Mouse (Mus musculus) forebrain, embryonic 15.5 days (tissue): ENCODE measurements at regions not wholly inside any gene's neighbourhood (a gene's known extent, or its start where the extent isn't known, plus 50 kb on each side); places are given as distances from the start of the nearest gene placed in this dataset.

ENCODE experiments used
- ATAC-seq: fragments of 200-750 bp; cut with Nextera tagmentation; replicated peaks from 2 replicates; pipeline ENCODE4 v1.8.0; 2017; ENCODE audit warnings: mild to moderate bottlenecking, moderate TSS enrichment, moderate library complexity
- H3K27ac ChIP-seq: fragments of 300-500 bp; sonication (generic); replicated peaks from 2 replicates; pipeline ENCODE4 v1.5.1; 2015; ENCODE audit warnings: mild to moderate bottlenecking, inconsistent platforms
- H3K27me3 ChIP-seq: fragments of 300-500 bp; sonication (generic); 2 replicates; pipeline ENCODE4 v1.6.1; 2015; ENCODE audit warnings: inconsistent platforms
- H3K36me3 ChIP-seq: fragments of 300-500 bp; sonication (generic); 2 replicates; pipeline ENCODE4 v1.6.1; 2015; ENCODE audit warnings: mild to moderate bottlenecking, inconsistent platforms
- H3K4me1 ChIP-seq: fragments of 300-500 bp; sonication (generic); 2 replicates; pipeline ENCODE4 v1.6.1; 2015; ENCODE audit warnings: inconsistent platforms
- H3K4me2 ChIP-seq: fragments of 300-500 bp; sonication (generic); replicated peaks from 2 replicates; pipeline ENCODE4 v1.6.1; 2015; ENCODE audit warnings: mild to moderate bottlenecking, inconsistent platforms
- H3K4me3 ChIP-seq: fragments of 300-500 bp; sonication (generic); 2 replicates; pipeline ENCODE4 v1.5.1; 2015; ENCODE audit warnings: mild to moderate bottlenecking, inconsistent platforms
- H3K9ac ChIP-seq: fragments of 300-500 bp; sonication (generic); replicated peaks from 2 replicates; pipeline ENCODE4 v1.6.1; 2015; ENCODE audit warnings: mild to moderate bottlenecking, inconsistent platforms
- H3K9me3 ChIP-seq: fragments of 300-500 bp; sonication (generic); 2 replicates; pipeline ENCODE4 v1.6.1; 2016; ENCODE audit warnings: inconsistent platforms
- WGBS: fragments of 180-500 bp; shearing (Covaris S2); methylation state at CpG from one replicate; pipeline ENCODE4 v1.1.7; 2015; ENCODE audit warnings: mixed read lengths; 5-methylcytosine and 5-hydroxymethylcytosine counted together

DNA sequence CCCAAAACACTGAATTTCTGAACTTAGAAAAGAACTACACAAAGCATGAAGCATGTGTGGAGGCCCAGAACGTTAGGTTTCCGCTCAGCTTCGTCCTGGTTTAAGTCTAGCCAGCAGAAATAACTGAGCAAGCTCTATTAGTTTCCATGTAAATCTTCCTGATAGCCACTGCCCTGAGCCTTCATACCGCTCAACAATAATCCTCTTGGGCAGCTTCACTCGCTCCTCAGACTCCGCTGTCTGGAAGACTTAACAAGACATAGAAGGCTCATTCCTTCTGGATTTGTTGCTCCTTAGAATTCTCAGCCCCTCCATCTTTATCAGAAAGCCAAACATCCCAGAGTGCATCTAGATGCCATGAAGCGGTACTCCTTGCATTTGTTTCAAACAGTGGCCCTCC, 249.3 kb upstream of the Hnrnpa3 start:
- Histone ChIP-seq H3K4me1 (peaks cover 32% of the 10 kb centered on the region), H3K27ac (no peak overlapping the region), H3K9me3 (no peaks in the 10 kb centered on the region), H3K9ac (no peak overlapping the region), H3K4me2 (no peak overlapping the region), H3K27me3 (no peaks in the 10 kb centered on the region), H3K36me3 (no peaks in the 10 kb centered on the region), H3K4me3 (no peak overlapping the region)
- WGBS: 89% methylated on average over 7 of the region's 7 CpGs
- no peak for ATAC-seq

DNA sequence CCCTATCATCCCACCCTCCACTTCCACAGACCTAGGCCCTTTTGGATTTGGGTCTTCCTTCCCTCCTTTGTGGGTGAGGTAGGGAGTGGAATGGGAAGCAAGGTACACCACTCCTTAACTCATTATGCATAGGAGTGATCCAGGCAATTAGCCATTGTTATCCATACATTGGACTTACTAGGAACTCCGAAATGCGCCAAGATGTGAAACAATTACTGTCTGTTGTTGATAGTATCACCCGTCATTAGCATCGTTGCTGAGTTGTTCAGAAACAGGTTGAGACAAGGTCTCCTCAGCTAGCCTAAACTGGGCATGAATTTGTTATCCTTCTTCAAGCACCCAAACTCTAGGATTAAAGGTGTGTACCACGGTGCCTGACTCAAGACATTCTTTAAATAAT, 246.3 kb upstream of the Hnrnpa3 start:
- no peak overlapping the region for H3K4me2 ChIP-seq
- H3K9ac ChIP-seq: no peak overlapping the region
- H3K4me3 ChIP-seq: no peak overlapping the region
- H3K9me3 ChIP-seq: no peaks in the 10 kb centered on the region
- peaks cover 4% of the 10 kb centered on the region for H3K4me1 ChIP-seq
- 62% methylated on average over 5 of the region's 5 CpGs for WGBS
- no peak overlapping the region for H3K27ac ChIP-seq
- H3K27me3 ChIP-seq: no peaks in the 10 kb centered on the region
- ATAC-seq: no peak
- H3K36me3 ChIP-seq: no peaks in the 10 kb centered on the region

DNA sequence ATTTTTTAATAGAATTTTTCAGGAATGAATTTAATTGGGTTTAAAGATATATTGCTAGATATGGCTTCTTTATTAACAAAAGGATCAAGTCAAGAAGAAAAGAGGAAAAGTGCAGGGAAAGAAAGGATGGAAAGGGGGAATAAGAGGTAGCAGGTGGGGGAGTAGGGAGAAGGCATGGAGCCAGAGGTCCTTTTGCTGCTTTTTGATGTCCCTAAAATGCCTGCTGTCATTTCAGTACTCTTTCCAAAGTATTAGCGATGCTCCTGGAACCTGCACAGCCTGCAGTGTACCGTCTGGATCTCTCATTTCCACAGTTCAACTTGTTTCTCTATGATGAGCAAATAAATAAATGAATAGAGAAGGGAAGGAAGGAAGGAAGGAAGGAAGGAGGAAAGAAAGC, 240.4 kb upstream of the Hnrnpa3 start:
- Histone ChIP-seq H3K9ac (no peak overlapping the region), H3K27ac (no peak overlapping the region), H3K4me1 (peaks cover 12% of the 10 kb centered on the region), H3K4me3 (no peak overlapping the region), H3K27me3 (no peaks in the 10 kb centered on the region), H3K36me3 (no peaks in the 10 kb centered on the region), H3K4me2 (no peak overlapping the region), H3K9me3 (no peaks in the 10 kb centered on the region)
- no peak for ATAC-seq
- WGBS: 62% methylated on average over 2 of the region's 2 CpGs

DNA sequence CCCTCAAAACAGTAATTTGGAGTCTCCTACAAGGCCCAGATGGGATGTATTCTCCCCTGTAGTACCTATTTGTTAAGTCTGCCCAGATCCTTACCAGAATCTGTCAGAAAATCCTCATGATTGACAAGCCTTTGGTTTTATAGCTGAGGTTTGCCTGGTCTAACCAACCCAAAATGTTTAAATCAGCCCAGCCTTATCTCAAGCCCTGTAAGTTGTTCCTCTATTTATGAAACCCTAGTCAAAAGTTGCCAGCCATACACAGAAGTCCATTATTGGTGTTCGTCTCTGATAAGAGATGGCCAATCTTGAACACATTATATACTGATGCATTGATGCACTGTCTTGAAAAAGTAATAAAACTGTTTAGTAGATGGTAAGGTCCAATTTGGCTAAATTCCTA, 239.9 kb upstream of the Hnrnpa3 start:
- 96% methylated on average over 1 of the region's 1 CpGs for WGBS
- Histone ChIP-seq H3K4me3 (no peak overlapping the region), H3K9ac (no peak overlapping the region), H3K4me1 (peaks cover 17% of the 10 kb centered on the region), H3K27ac (no peak overlapping the region), H3K9me3 (no peaks in the 10 kb centered on the region), H3K4me2 (no peak overlapping the region), H3K27me3 (no peaks in the 10 kb centered on the region), H3K36me3 (no peaks in the 10 kb centered on the region)
- ATAC-seq: no peak

DNA sequence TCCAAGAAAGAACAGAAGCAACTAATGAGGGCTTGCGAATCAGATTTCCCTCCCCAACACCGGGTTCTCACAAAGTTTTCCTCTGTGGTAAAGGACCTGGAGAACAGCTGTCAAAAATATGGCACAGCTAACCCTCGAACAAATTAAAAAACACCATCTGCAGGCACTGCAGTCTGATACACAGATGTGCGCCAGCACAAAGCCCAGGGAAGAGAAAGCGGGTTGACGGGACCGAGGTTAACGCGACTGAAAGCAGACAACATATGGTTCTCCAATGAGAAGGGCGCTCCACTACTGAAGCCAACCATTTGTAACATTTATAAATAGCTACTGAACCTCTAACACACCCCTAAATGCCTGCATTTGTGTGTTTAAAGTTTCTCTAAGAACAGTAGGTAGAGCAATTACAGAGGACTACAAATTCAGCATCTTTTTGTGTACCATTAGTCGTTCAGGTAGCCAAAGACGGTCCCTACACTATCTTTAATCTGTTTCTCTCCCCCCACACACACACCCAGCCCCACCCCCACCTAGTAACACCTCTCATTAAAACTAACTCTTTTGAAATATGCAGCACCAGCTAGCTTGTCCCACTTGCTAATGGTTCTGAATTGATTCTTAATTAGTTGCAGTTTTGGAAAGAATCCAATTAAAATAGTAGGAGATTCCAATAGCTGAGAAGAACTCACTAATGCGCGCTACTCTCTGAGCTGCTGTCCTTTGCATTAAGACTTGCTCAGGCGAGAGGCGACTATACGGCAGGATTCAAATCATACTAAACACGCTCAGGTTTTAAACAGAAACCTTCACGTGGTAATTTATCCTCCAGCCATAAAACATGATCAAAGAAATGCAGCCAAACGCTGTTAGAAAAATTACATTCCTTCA, 236.0 kb upstream of the Hnrnpa3 start:
- H3K4me1 ChIP-seq: peaks cover 36% of the 10 kb centered on the region
- no peaks in the 10 kb centered on the region for H3K27me3 ChIP-seq
- no peak overlapping the region for H3K9ac ChIP-seq
- peak overlapping the region; percentile 29 for H3K4me2 ChIP-seq
- H3K36me3 ChIP-seq: no peaks in the 10 kb centered on the region
- ATAC-seq: peak; percentile 61
- 0 out of 2 replicates have a peak overlapping the region, but pooled peaks have one; percentile 2 for H3K4me3 ChIP-seq
- 21% methylated on average over 20 of the region's 20 CpGs for WGBS
- H3K9me3 ChIP-seq: no peaks in the 10 kb centered on the region
- peak overlapping the region; percentile 22 for H3K27ac ChIP-seq

DNA sequence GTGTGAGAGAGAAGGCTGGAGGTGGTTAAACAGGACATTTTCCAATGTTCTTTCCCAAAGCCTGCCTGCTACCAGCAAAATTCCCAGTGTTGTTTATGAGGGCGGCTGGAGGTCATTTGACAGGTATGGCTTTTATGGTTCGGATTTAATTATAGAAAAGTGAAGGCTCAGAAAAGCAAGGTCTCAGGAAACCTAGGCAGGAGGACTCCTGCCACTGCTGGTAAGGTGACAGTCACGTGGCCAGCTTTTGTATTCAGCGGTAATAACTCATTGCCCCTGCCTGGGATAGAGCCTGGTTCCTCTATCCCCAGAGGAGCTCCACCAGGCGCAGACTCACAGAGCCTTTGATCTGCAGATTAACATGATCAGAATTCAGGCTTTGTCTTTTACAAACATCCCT, 235.2 kb upstream of the Hnrnpa3 start:
- ATAC-seq: 0 out of 2 replicates have a peak, but pooled peaks have one; percentile 57
- H3K4me1 ChIP-seq: peaks cover 36% of the 10 kb centered on the region
- no peaks in the 10 kb centered on the region for H3K36me3 ChIP-seq
- no peaks in the 10 kb centered on the region for H3K27me3 ChIP-seq
- no peaks in the 10 kb centered on the region for H3K9me3 ChIP-seq
- 15% methylated on average over 5 of the region's 5 CpGs for WGBS
- H3K4me3 ChIP-seq: no peak overlapping the region
- H3K9ac ChIP-seq: no peak overlapping the region
- H3K4me2 ChIP-seq: peak overlapping the region; percentile 29
- H3K27ac ChIP-seq: peak overlapping the region; percentile 49; the same call in 1 of the 2 replicates

DNA sequence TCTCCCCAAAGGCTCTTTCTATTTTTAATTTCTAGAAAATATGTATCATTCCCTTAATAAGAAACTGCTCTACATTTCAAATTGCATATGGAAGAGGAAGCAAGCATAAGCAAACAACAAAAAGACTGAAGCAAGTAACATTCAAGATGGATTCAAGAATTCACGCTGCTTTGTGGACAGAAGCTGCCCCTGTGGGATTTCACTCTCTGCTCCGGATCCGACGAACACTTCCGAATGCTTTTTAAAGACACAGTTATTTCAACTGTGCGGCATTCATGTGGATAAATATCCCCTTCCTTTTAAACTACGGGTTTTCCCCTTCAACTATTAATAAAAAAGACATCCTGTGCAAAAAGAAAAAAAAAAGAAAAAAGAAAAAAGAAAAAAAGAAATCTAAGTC, 234.7 kb upstream of the Hnrnpa3 start:
- no peak for ATAC-seq
- no peaks in the 10 kb centered on the region for H3K27me3 ChIP-seq
- H3K27ac ChIP-seq: 0 out of 2 replicates have a peak overlapping the region, but pooled peaks have one; percentile 54
- H3K4me2 ChIP-seq: peak overlapping the region; percentile 29
- H3K4me3 ChIP-seq: no peak overlapping the region
- WGBS: 12% methylated on average over 7 of the region's 7 CpGs
- H3K9ac ChIP-seq: no peak overlapping the region
- H3K4me1 ChIP-seq: peaks cover 36% of the 10 kb centered on the region
- no peaks in the 10 kb centered on the region for H3K9me3 ChIP-seq
- no peaks in the 10 kb centered on the region for H3K36me3 ChIP-seq

DNA sequence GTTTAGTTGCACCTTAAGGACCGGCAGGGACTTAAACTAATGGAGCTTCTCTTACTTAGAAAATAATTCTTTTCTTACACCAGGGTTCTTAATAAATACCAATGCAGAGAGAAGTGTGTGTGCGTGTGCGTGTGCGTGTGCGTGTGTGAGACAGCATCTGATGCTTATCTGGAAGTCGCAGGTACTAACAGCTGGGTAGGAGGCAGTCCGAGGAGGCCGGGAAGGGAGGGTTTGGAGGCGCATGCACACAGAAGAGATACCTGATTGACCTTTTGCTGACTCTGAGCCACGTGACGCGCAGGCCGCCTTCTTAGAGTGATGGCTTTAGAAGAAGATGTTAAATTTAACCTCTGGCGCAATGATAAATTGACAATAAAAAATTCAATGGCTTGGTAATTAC, 234.2 kb upstream of the Hnrnpa3 start:
- no peak overlapping the region for H3K4me3 ChIP-seq
- 54% methylated on average over 14 of the region's 14 CpGs for whole genome bisulfite sequencing
- H3K4me2 ChIP-seq: peak overlapping the region; percentile 10; the same call in 1 of the 2 replicates
- H3K36me3 ChIP-seq: no peaks in the 10 kb centered on the region
- H3K4me1 ChIP-seq: peaks cover 36% of the 10 kb centered on the region
- 0 out of 2 replicates have a peak, but pooled peaks have one; percentile 38 for ATAC-seq
- peak overlapping the region; percentile 76 for H3K27ac ChIP-seq
- no peaks in the 10 kb centered on the region for H3K27me3 ChIP-seq
- H3K9me3 ChIP-seq: no peaks in the 10 kb centered on the region
- H3K9ac ChIP-seq: no peak overlapping the region

DNA sequence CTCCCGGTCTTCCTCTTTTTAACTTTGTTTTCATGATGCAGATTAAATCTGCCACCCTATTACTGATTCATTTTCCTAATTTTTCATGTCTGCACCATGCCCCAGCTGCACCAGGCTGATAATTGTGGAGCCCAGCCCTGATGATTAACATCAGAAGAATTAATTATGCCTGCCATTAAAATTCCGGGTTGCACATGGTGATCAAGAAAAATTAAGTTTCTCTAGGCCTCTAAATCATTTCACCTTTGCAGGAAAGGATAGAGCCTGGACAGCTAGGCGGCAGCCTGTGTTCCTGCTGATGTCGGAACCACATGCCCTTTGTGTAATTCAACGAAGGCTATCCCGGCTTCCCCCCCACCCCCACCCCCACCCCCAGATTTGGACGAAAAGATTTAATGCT, 233.7 kb upstream of the Hnrnpa3 start:
- WGBS: 12% methylated on average over 7 of the region's 7 CpGs
- Histone ChIP-seq H3K36me3 (no peaks in the 10 kb centered on the region), H3K4me2 (peak overlapping the region; percentile 10; the same call in 1 of the 2 replicates), H3K4me3 (no peak overlapping the region), H3K27me3 (no peaks in the 10 kb centered on the region), H3K4me1 (peaks cover 36% of the 10 kb centered on the region), H3K9me3 (no peaks in the 10 kb centered on the region), H3K27ac (peak overlapping the region; percentile 76), H3K9ac (no peak overlapping the region)
- peak; percentile 47; the same call in 1 of the 2 replicates for ATAC-seq

DNA sequence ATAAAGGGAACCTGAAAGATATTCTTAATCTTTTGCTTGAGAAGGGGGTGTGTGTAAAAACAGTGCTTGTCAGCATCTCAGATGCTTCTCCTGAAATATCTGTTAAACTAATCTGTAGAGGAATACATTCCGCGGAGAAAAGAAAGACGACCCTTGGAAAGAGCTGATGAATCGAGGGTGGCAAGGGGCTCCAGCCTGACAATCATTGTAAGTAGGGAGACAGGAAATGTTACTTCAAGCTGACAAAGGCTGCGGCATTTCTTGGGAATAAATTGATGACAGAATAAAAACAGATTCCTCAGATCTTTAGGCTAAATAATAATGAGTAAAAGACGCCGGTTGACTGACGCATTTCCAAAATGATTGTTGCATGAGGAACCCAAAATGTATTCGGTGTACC, 233.3 kb upstream of the Hnrnpa3 start:
- Histone ChIP-seq H3K4me3 (no peak overlapping the region), H3K36me3 (no peaks in the 10 kb centered on the region), H3K9me3 (no peaks in the 10 kb centered on the region), H3K9ac (no peak overlapping the region), H3K27me3 (no peaks in the 10 kb centered on the region), H3K4me2 (0 out of 2 replicates have a peak overlapping the region, but pooled peaks have one; percentile 10), H3K27ac (peak overlapping the region; percentile 76), H3K4me1 (peaks cover 36% of the 10 kb centered on the region)
- no peak for ATAC-seq
- WGBS: 45% methylated on average over 9 of the region's 9 CpGs

DNA sequence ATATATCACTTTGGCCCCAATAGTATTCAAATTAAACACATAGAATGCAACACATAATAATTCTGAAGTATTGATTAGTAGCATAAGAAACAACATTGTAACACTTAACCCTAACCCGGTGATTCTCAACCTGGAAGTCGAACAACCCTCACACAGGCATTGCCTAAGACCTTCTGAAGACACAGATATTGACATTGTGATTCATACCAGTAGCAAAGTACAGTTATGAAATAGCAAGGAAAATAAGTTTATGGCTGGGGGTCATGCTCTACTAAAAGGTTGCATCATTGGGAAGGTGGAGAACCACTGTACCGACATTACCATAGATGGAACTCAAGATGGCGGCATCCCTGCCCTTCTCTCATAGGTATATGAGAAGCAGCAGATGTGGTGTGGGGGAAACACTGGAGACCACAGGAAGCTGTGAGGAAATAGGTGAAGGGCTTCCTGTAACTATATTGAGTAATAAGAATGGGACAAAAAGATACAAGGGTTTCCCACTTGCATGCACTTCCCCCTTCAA, 231.1 kb upstream of the Hnrnpa3 start:
- H3K9me3 ChIP-seq: no peaks in the 10 kb centered on the region
- no peak overlapping the region for H3K4me3 ChIP-seq
- H3K9ac ChIP-seq: no peak overlapping the region
- peaks cover 30% of the 10 kb centered on the region for H3K4me1 ChIP-seq
- no peak overlapping the region for H3K27ac ChIP-seq
- no peaks in the 10 kb centered on the region for H3K27me3 ChIP-seq
- ATAC-seq: no peak
- H3K4me2 ChIP-seq: no peak overlapping the region
- no peaks in the 10 kb centered on the region for H3K36me3 ChIP-seq
- over 99% methylated on average over 4 of the region's 4 CpGs for WGBS

DNA sequence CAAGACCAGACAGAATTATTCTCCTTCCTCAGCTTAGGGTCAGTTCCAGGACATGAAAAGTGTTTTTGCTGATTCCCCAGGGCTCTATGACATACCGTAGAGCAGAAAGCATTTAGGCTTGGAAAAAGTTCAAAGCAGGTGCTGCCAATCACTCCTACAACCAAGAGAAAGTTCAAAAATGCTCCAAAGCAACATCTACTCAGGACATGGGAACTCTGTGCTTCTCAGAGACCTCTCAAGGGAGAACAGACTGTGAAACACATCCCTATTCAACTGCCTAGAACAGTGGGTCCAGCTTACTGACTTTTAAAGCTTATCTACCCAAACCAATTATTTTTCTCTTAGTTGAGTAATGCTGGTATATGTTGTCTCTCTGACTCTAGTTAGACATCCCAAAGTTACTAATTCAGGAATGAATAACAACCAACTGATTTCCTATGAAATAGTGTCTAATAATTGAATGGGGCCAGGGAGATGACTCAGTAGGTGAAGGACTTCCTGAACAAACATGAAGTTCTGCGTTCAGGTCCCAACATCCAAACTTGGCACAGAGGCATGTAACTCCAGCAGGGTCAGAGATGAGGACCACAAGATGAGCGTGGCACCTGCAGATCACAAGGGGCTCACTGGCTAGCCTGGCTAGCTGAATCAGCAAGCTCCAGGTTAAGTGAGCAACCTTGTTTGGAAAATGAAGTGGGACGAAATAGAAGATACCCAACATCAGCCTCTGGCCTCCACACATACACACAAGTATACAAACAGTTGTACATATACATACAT, 228.7 kb upstream of the Hnrnpa3 start:
- no peaks in the 10 kb centered on the region for H3K9me3 ChIP-seq
- H3K27me3 ChIP-seq: no peaks in the 10 kb centered on the region
- H3K4me2 ChIP-seq: no peak overlapping the region
- no peak overlapping the region for H3K27ac ChIP-seq
- no peaks in the 10 kb centered on the region for H3K36me3 ChIP-seq
- H3K9ac ChIP-seq: no peak overlapping the region
- peaks cover 8% of the 10 kb centered on the region for H3K4me1 ChIP-seq
- ATAC-seq: no peak
- no peak overlapping the region for H3K4me3 ChIP-seq
- WGBS: 94% methylated on average over 4 of the region's 4 CpGs
